Mouse (Mus musculus): ENCODE results near the gene Myo15b. TPM values are rescaled to one million over a fixed set of nuclear protein-coding genes. Genes with fewer than 3 reads are reported as not detected.
A peak's percentile ranks its signal among the peaks of the same experiment; 100 is the strongest.

Myo15b gene
- polyA plus RNA-seq, 1 experiment from 2014 or later, result 0.89 TPM

- Histone ChIP-seq H3K4me2 (no peak overlapping the region; the same call in 1 of the 2 replicates), H3K36me3 (ENCODE audit: control insufficient read depth, insufficient read depth, low read length) (no peaks in the 10 kb centered on the region), H3K27ac (ENCODE audit: low read depth, low read length) (peak overlapping the region; percentile 76; the same call in 1 of the 2 replicates), H3K9me3 (ENCODE audit: control insufficient read depth, low read length) (no peaks in the 10 kb centered on the region), H3K27me3 (replicated peaks; ENCODE audit: control insufficient read depth, insufficient read depth, low read length) (no peaks in the 10 kb centered on the region), H3K9ac (ENCODE audit: low read depth, low read length) (peak overlapping the region; percentile 16; the same call in 1 of the 2 replicates), H3K4me3 (ENCODE audit: low read depth, low read length) (no peak overlapping the region), H3K4me1 (replicated peaks; ENCODE audit: control insufficient read depth, insufficient read depth, low read length) (peaks cover 62% of the 10 kb centered on the region)
- WGBS, result 76% methylated on average over 6 of the region's 6 CpGs
- ATAC-seq (replicated peaks; ENCODE audit: low FRiP score) (no peak), DNase-seq (ENCODE audit: low spot score) (no peak)
Measured at GRCm38 (mm10) chr11:115834033-115834432, 24.2 kb upstream of the Myo15b start.

- Histone ChIP-seq H3K27ac (ENCODE audit: low read depth, low read length) (no peak overlapping the region), H3K27me3 (replicated peaks; ENCODE audit: control insufficient read depth, insufficient read depth, low read length) (no peaks in the 10 kb centered on the region), H3K4me3 (ENCODE audit: low read depth, low read length) (no peak overlapping the region), H3K4me2 (no peak overlapping the region), H3K9ac (ENCODE audit: low read depth, low read length) (no peak overlapping the region), H3K9me3 (ENCODE audit: control insufficient read depth, low read length) (no peaks in the 10 kb centered on the region), H3K36me3 (ENCODE audit: control insufficient read depth, insufficient read depth, low read length) (no peaks in the 10 kb centered on the region), H3K4me1 (replicated peaks; ENCODE audit: control insufficient read depth, insufficient read depth, low read length) (peaks cover 52% of the 10 kb centered on the region)
- ATAC-seq (replicated peaks; ENCODE audit: low FRiP score) (no peak), DNase-seq (ENCODE audit: low spot score) (no peak)
- 75% methylated on average over 11 of the region's 11 CpGs for WGBS
Measured at GRCm38 (mm10) chr11:115836656-115837395, 21.4 kb upstream of the Myo15b start.

GRCm38 (mm10) chr11:115837606-115838345 is 20.4 kb upstream of the Myo15b start:
- H3K27me3 ChIP-seq (replicated peaks; ENCODE audit: control insufficient read depth, insufficient read depth, low read length), result no peaks in the 10 kb centered on the region
- ATAC-seq (replicated peaks; ENCODE audit: low FRiP score) (no peak), DNase-seq (ENCODE audit: low spot score) (no peak)
- H3K9me3 ChIP-seq (ENCODE audit: control insufficient read depth, low read length), result no peaks in the 10 kb centered on the region
- no peak overlapping the region for H3K9ac ChIP-seq (ENCODE audit: low read depth, low read length)
- no peak overlapping the region for H3K27ac ChIP-seq (ENCODE audit: low read depth, low read length)
- no peak overlapping the region for H3K4me2 ChIP-seq
- no peaks in the 10 kb centered on the region for H3K36me3 ChIP-seq (ENCODE audit: control insufficient read depth, insufficient read depth, low read length)
- 89% methylated on average over 22 of the region's 22 CpGs for WGBS
- no peak overlapping the region for H3K4me3 ChIP-seq (ENCODE audit: low read depth, low read length)
- peaks cover 52% of the 10 kb centered on the region for H3K4me1 ChIP-seq (replicated peaks; ENCODE audit: control insufficient read depth, insufficient read depth, low read length)

GRCm38 (mm10) chr11:115838895-115839311 is 19.3 kb upstream of the Myo15b start:
- Histone ChIP-seq H3K36me3 (ENCODE audit: control insufficient read depth, insufficient read depth, low read length) (no peaks in the 10 kb centered on the region), H3K9ac (ENCODE audit: low read depth, low read length) (no peak overlapping the region), H3K27me3 (replicated peaks; ENCODE audit: control insufficient read depth, insufficient read depth, low read length) (no peaks in the 10 kb centered on the region), H3K4me1 (replicated peaks; ENCODE audit: control insufficient read depth, insufficient read depth, low read length) (peaks cover 52% of the 10 kb centered on the region), H3K27ac (ENCODE audit: low read depth, low read length) (no peak overlapping the region), H3K4me3 (ENCODE audit: low read depth, low read length) (no peak overlapping the region), H3K4me2 (no peak overlapping the region), H3K9me3 (ENCODE audit: control insufficient read depth, low read length) (no peaks in the 10 kb centered on the region)
- ATAC-seq (replicated peaks; ENCODE audit: low FRiP score) (peak; percentile 48), DNase-seq (ENCODE audit: low spot score) (no peak)
- WGBS, result 31% methylated on average over 4 of the region's 4 CpGs

DNA sequence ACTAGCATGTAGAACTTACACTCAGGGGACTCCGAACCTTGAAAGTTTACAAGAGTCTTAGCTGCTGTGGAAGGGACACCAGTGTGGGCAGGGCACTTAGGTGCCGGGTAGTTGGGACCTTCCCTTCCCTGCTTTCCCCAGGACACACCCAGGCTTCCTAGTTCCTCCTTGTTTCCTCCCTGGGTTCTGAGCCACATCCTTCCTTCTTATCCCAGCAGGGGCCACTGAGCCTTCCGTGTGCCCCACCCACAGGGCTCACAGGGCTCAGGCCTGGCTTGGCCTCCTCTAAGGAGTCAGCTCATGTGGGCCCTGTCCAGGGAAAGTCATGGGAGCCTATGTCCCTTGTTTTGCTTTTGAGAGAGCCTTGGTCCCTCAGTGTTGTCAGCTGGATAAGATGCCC is 18.5 kb upstream of the Myo15b start:
- ATAC-seq (replicated peaks; ENCODE audit: low FRiP score) (no peak), DNase-seq (ENCODE audit: low spot score) (no peak)
- Histone ChIP-seq H3K9me3 (ENCODE audit: control insufficient read depth, low read length) (no peaks in the 10 kb centered on the region), H3K9ac (ENCODE audit: low read depth, low read length) (no peak overlapping the region), H3K4me3 (ENCODE audit: low read depth, low read length) (no peak overlapping the region), H3K27me3 (replicated peaks; ENCODE audit: control insufficient read depth, insufficient read depth, low read length) (no peaks in the 10 kb centered on the region), H3K4me2 (no peak overlapping the region), H3K36me3 (ENCODE audit: control insufficient read depth, insufficient read depth, low read length) (no peaks in the 10 kb centered on the region; the same call in 1 of the 2 replicates), H3K4me1 (replicated peaks; ENCODE audit: control insufficient read depth, insufficient read depth, low read length) (peaks cover 54% of the 10 kb centered on the region), H3K27ac (ENCODE audit: low read depth, low read length) (no peak overlapping the region)
- WGBS, result 66% methylated on average over 3 of the region's 3 CpGs

- Histone ChIP-seq H3K4me2 (no peak overlapping the region), H3K27ac (ENCODE audit: low read depth, low read length) (peak overlapping the region; percentile 87; the same call in 1 of the 2 replicates), H3K36me3 (ENCODE audit: control insufficient read depth, insufficient read depth, low read length) (peaks cover 10% of the 10 kb centered on the region), H3K9ac (ENCODE audit: low read depth, low read length) (no peak overlapping the region), H3K4me1 (replicated peaks; ENCODE audit: control insufficient read depth, insufficient read depth, low read length) (peaks cover 54% of the 10 kb centered on the region), H3K9me3 (ENCODE audit: control insufficient read depth, low read length) (peaks cover 3% of the 10 kb centered on the region), H3K4me3 (ENCODE audit: low read depth, low read length) (no peak overlapping the region), H3K27me3 (replicated peaks; ENCODE audit: control insufficient read depth, insufficient read depth, low read length) (no peaks in the 10 kb centered on the region)
- ATAC-seq (replicated peaks; ENCODE audit: low FRiP score) (no peak), DNase-seq (ENCODE audit: low spot score) (no peak)
- 82% methylated on average over 6 of the region's 6 CpGs for whole genome bisulfite sequencing
Measured at GRCm38 (mm10) chr11:115841044-115841443, 17.2 kb upstream of the Myo15b start.

- Histone ChIP-seq H3K4me1 (replicated peaks; ENCODE audit: control insufficient read depth, insufficient read depth, low read length) (peaks cover 54% of the 10 kb centered on the region), H3K27ac (ENCODE audit: low read depth, low read length) (peak overlapping the region; percentile 87), H3K27me3 (replicated peaks; ENCODE audit: control insufficient read depth, insufficient read depth, low read length) (no peaks in the 10 kb centered on the region), H3K9me3 (ENCODE audit: control insufficient read depth, low read length) (peaks cover 3% of the 10 kb centered on the region), H3K36me3 (ENCODE audit: control insufficient read depth, insufficient read depth, low read length) (peaks cover 15% of the 10 kb centered on the region), H3K4me2 (peak overlapping the region; percentile 58), H3K4me3 (ENCODE audit: low read depth, low read length) (no peak overlapping the region), H3K9ac (ENCODE audit: low read depth, low read length) (peak overlapping the region; percentile 4; the same call in 1 of the 2 replicates)
- ATAC-seq (replicated peaks; ENCODE audit: low FRiP score), result peak; percentile 97
- 24% methylated on average over 6 of the region's 6 CpGs for WGBS
- peak; percentile 72 for DNase-seq (ENCODE audit: low spot score)
Measured at GRCm38 (mm10) chr11:115841961-115842550, 16.1 kb upstream of the Myo15b start.

DNA sequence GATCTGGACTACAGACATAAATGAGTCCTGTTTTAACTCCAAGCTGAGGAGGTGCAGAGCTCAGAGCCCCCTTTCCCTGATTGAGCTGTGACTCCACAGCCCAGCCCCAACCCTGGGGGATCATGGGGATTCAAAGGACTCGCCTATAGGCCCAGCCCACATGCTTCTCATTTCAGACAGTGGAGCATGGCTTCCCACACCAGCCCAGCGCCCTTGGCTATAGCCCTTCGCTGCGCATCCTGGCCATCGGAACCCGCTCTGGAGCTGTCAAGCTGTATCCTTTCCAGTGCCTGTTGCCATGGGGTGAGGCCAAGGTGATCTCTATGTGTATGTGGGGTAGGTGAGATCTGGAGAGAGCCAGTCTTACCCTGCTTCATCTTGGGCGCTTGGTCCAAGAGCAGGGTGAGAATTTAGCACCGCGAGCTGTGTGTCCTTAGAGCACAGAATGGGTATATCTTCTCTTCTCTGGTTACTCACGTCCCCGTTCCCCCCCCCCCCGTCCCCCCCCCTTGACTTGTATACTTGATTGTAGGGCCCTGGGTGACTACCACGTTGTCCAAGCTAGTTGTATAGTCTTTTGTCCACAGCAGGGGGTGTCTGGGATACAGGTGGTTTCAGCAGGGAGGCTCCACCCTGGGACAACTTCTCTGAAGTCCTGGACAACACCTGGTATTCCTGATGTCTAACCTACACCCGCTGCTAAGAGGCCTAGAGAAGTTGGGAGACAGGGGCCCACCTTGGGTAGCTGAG is 14.9 kb upstream of the Myo15b start:
- ATAC-seq (replicated peaks; ENCODE audit: low FRiP score), result no peak
- Histone ChIP-seq H3K4me3 (ENCODE audit: low read depth, low read length) (no peak overlapping the region), H3K9ac (ENCODE audit: low read depth, low read length) (no peak overlapping the region; the same call in 1 of the 2 replicates)

More for the DNA sequence above, 14.9 kb upstream of the Myo15b start:
- Histone ChIP-seq H3K27ac (ENCODE audit: low read depth, low read length) (peak overlapping the region; percentile 87), H3K36me3 (ENCODE audit: control insufficient read depth, insufficient read depth, low read length) (peaks cover 15% of the 10 kb centered on the region), H3K27me3 (replicated peaks; ENCODE audit: control insufficient read depth, insufficient read depth, low read length) (no peaks in the 10 kb centered on the region), H3K4me1 (replicated peaks; ENCODE audit: control insufficient read depth, insufficient read depth, low read length) (peaks cover 52% of the 10 kb centered on the region), H3K4me2 (no peak overlapping the region), H3K9me3 (ENCODE audit: control insufficient read depth, low read length) (peaks cover 3% of the 10 kb centered on the region)
- no peak for DNase-seq (ENCODE audit: low spot score)
- 79% methylated on average over 12 of the region's 14 CpGs for WGBS

Data from liver, embryonic 11.5 days (tissue).